Mouse (Mus musculus): ENCODE results near the gene Madd. TPM values are rescaled to one million over a fixed set of nuclear protein-coding genes. Genes with fewer than 3 reads are reported as not detected.
"Not testable (repeated sequence)": the region's sequence is repeated elsewhere in the genome, so short reads cannot be mapped to it uniquely, and the experiment has no call there.

The Madd gene
- polyA plus RNA-seq, 2 experiments from 2014 or later: 55.5 to 64.8 TPM

DNA sequence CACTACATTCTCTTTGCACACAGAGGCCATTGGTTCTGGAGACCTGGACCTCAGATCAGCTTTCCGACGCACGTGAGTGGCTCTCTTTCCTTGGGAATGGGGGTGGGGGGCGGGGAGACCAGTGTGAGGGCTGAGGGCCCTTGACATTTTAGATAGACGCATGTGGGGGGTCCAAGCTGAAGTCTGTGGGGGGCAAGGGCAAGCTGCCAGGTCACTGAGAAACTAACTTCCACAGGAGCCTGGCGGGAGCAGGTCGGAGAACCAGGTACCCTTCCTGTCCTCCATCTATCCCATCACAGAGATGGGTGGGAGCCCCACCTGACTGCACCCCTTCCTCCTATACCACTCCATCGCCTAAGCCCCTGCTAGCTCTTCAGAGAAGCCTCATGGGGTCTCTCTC is 62.1 kb downstream of the Madd start:
- ATAC-seq: no peak

DNA sequence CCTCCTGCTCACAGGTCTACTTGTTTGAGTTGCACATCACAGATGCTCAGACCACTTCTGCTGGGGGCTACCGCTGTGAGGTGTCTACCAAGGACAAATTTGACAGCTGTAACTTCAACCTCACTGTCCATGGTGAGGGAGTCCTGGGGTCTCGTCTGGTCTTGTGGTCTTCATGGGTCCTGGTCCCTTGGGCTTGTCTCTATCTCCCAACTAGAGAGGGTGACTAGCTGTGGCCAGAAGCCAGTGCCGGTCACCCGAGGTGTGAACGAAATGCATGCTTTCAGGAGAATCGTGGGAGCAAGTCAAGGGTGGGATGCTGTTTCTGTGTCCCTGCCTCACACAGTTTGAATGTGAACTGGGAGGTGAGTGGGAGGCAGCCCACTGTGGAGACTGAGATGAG is 62.6 kb downstream of the Madd start:
- no peak for ATAC-seq

DNA sequence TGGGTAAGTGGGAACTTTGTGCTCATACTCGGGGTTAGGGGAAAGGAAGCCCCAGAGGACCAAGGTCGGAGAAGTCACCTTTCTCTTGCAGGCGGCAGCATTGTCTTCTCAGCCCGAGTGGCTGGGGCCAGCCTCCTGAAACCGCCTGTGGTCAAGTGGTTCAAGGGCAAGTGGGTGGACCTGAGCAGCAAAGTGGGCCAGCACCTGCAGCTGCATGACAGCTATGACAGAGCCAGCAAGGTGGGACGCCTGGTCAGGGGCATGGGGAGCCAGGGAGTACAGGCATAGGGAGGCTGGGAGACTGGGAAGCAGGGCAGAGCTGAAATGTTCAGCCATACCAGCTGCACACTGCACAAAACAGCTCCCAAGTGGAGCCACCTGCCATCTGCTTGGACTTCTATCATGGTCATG is 63.4 kb downstream of the Madd start:
- ATAC-seq: no peak

DNA sequence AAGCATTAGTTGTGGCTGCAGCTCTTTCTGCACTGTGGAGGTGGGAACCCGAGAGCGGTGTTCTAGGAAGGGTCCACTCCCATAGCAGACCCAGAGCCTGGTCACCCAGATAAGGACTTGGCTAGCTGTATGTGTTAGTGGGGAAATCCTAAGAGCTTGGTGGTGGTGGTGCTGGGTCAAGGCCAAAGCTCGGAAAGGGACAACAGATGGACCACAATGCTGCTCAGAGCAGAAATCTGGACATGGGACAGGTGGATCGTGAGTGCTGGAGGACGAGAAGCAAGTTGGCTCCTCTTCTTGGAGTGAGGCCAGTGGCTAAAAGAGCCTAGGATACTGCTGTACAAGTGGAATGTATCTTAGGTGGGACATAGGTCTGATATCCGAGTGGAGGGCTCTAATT is 64.1 kb downstream of the Madd start:
- ATAC-seq: no peak

DNA sequence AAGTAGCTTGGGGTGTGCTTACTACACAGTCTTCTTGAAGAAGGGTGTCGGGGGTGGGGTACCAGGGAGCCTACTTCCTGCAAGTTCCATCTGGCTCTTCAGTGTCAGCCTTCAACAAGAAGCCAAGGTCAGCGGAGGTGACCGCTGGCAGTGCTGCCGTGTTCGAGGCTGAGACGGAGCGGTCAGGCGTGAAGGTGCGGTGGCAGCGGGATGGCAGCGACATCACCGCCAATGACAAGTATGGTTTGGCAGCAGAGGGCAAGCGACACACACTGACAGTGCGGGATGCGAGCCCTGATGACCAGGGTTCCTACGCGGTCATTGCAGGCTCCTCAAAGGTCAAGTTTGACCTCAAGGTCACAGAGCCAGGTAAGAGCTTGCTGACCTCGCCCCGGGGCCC is 64.6 kb downstream of the Madd start:
- ATAC-seq: no peak

DNA sequence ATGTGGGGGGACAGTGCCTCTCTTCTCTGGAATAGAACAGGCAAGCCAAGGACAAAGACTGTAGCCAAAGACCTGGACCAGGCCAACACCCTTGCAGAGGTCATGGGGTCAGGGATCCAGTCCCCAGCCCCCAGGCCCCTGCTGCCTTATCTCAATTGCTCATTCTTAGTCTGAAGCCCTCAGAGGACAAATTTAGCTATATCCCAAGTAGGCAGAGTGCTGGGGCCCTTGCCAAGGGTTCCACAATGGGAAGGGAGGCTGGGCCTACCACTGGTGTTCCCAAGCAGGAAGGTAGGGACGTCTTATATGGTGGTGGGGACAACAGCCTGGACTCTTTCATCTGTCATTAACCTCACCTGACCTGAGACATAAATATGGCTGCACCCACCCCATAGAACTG is 65.0 kb downstream of the Madd start:
- no peak for ATAC-seq

DNA sequence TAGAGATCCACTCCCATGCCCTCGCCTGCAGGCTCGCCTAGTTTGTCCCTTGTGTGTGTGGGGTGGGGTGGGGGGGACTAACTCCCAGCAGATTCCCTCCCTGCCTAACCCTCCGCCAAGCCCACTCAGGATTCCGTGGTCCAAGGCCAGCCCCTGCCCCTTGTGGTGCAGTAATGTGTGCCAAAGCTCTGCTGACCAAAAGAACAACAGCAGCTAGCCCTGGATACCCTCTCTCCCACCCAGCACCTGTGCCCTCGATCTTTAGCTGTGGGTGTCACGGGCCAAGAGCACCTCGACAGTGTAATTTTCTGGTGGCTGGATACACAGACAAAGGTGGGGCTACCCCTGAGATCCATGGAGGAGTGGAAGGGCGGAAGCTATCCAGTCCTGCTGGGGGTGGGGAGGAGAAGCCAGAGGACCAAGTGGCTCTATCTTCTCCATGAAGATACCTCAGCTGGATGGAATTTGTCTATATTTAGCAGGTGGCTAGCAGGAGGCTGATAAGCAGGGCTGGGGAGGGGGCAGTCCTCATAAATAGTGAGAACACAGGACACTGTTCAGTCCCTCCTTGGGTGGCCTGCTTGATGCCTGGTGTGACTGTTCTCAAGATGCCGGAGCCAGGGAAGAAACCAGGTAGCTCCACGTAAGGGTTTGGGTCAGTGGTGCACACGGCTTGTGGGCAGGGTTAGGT is 65.9 kb downstream of the Madd start, which contains the start of gene Mybpc3:
Mybpc3 (plus strand) TSS at position 560 of the 691 bp plus-strand sequence.
- ATAC-seq: no peak

DNA sequence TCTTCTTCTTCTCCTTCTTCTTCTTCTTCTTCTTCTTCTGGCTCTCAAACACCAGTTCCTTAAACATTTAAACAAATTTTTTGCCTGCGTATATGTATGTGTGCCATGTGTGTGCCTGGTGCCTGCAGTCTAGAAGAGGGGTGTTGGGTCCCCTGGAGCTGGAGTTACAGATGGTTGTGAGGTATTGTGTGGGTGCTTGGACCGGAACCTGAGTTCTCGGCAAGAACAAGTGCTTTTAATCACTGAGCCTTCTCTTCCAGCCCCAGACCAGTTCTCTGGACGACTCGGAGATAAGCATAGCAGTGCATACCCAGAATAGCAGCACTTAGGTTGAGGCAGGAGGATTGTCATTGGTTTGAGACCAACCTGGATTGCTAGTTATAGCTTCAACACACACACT is 66.8 kb downstream of the Madd start:
- ATAC-seq: no peak

DNA sequence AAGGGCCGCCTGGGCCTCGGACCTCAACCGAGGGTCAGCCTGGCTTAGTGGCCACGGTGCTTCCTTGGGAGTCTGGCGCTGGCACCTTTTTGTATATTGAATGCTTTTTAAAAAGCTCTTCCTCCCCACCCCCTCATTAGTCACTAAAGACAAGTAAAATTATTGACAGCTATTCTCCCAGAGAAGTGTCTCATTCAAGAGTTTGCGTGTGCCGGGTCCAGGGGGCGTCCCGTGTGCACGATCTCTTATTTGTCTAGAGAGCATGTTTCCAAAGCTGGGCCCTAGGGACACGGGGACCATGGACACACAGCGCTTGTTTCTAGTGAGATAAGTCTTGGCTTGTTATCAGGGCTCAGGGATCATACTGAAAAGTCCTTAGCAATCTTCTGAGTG is 68.1 kb downstream of the Madd start:
- no peak for ATAC-seq

DNA sequence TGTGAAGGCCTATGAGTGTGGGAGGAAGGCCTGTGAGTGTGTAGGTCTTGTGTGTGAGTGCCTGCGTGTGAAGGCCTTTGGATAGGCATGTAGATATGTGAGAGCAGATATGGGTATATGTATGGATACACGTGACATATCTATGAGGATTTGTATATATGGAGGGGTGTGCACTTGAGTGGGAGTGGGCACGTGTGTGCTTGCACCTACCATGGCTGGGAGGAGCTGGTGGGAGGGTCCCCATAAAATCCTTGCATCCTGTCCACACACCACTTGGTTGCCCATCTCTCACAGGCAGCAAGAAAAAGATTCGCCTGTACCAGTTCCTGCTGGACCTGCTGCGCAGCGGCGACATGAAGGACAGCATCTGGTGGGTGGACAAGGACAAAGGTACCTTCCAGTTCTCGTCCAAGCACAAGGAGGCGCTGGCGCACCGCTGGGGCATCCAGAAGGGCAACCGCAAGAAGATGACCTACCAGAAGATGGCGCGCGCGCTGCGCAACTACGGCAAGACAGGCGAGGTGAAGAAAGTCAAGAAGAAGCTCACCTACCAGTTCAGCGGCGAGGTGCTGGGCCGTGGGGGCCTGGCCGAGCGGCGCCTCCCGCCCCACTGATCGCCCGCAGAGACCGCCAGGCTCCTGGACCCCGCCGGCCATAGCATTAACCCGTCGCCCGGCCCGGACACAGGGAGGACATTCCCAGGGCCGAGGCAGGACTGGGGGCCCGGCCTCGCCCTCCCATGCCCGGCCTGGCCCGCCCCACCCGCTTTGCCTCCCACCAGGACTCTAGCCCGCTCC is 68.7 kb downstream of the Madd start:
- ATAC-seq: no peak

DNA sequence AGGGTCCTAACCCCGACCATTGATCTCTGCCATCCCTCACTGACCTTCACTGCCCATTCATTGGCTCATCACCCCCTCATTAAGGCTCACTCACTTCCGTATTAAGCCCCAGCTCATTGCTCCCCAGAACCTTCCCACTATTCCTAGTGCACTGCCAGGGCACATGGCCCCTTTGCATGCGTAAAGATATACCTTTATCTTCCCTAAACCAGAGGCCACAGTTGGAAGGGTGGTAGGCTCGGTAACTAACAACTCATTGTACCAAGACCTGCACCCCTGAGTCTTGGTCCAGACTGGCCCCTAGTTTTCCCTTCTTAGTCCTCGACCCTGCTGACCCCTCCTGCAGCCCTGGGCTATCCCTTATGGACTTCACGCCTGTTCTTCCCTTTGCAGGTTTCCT is 69.8 kb downstream of the Madd start:
- ATAC-seq: no peak

DNA sequence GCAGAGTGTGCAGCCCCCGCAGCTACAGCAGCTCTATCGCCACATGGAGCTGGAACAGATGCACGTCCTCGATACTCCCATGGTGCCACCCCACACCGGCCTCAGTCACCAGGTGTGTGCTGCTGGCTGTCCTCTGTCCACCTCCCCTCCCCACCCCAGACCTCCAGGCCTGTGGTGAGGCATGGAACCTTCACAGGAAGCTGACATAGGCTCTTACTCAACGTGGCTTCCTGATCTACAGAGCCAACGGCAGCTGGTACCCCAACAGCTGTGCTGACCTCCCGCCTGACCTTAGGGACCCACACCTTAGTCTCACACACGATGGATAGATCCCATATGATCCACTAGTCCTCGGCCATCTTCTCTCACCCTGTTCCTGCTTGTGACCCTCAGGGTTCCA is 70.3 kb downstream of the Madd start:
- no peak for ATAC-seq

DNA sequence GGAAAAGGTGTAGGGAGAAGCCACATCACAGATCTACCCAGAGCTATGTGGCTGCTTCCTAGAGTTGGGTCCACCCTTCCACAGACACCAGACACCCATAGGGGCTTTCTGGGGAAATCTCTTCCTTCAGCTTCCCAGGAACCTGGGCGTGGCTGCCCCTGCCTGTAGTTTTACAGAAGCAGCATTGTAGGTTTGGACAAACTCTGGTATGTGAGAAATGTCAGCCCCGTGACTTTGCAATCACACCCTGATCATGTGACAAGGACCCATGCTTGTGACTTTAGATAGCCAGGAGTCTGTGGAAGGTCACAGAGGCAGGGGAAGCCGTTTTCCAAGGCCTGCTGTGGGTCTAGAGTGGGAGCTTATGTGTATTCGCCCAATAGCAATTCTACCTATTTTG is 71.1 kb downstream of the Madd start:
- ATAC-seq: no peak

DNA sequence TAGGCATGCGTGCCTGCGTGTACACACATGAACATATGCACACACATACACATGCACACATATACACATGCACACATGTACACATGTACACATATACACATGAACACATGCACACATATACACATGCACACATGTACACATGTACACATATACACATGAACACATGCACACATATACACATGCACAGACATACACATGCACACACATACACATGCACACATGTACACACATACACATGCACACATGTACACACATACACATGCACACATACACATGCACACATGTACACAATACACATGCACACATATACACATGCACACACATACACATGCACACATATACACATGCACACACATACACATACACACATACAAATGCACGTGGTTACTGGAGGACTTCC is 71.8 kb downstream of the Madd start:
- ATAC-seq: not testable (repeated sequence)

DNA sequence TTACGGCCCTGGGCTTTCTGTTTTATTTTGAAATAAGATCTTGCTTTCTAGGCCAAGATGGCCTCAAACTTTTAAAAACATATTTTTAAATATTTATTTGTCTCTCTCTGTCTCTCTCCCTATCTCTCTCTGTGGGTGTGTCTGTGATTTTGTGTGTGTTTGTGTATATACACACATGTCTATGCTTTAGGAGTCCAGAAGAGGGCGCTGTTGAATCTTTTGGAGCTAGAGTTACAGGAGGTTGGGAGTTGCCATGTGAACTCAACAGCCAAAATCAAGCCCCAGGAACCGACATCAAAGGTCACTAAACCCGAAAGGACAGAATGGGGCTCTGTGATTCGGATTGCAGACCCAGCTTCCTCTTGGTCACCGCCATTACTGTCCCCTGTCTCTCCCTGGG is 73.2 kb downstream of the Madd start:
- no peak for ATAC-seq

DNA sequence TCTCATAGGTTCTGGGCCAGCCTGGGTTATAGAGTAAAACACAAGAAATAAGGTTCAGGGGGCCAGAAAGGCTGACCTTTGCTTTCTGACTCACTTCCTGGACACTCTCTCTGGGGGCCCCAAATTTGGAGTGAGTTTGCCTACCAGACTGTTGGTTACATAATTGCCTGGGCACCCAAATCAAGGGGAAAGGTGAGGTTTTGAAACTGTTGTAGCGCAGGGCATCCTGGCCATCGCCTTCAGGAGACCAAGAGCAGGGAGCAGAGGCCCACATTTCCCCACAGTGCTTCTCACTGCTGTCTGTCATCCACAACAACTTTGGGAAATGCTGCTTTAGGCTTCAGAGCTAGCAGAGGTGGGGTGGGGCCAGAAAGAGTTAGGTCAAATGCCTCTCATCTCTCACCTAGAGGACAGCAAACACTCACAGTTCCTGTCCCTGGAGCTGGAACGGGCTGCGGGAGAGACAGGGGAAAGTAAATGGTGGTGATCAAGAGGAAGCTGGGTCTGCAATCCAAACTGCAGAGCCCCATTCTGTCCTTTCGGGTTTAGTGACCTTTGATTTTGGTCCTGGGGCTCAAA is 73.7 kb downstream of the Madd start:
- no peak for ATAC-seq

DNA sequence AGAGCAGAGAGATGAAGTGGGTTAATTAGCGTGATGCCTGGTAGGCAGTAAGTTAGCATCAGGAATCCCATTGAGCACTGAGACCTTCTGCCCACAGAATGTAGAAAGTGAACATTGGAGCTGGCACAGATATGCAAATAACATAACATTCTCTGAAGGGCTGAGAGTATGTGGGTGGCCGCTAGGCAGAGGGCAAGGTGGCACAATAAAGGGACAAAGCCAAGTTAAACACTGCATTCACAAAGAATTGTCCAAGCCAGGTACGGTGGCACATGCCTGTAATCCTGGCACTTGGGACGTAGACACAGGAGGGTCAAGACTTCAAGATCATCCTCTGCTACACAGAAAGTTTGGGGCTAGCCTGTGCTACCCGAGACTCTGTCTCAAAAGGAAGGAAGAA is 74.4 kb downstream of the Madd start:
- no peak for ATAC-seq

DNA sequence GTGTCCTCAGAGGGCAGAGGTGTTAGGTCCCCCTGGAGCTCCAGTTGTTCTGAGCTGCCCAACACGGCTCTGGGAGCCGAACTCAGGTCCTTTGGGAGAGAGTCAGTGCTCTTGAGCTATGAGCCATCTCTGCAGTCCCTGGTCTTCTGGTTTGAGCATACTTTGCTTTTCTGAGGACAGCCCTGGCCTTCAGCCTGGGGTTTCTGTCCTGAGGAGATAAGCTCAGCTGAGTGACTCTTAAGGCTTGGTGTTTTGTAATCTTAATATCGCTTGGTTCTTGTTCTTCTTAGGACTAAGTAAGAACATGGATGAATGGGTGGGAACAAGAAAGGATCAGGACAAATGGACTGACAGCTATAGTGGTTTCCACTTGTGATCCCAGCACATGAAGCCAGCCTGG is 75.5 kb downstream of the Madd start:
- ATAC-seq: no peak

DNA sequence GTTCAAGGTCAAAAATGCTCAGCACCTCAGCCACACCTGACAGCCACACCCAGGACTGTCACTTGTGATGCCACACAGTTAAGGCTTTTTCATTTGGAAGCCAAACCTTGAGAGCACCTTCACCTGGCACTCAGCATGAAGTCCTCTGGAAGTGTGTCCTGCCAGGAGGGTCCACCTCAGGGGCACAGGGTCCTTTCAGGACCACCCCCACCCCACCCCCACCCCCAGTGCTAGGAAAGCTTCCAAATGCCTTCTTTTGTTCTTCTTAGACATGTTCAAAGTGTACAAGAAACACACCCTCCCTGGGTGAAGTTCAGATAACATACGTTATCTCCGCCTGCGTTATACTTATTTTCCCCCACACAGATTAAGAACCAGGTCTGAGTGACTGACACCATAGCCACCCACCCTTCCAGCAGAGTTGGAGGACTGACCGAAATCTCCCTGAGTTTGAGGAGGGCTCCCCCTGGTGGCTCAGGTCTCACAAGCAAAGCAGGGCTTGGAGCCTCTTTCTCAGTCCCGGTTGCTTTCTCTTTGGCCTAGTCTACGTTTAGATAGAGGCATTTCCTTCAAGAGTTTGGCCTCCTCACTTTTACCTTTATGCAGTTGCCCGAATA is 82.4 kb downstream of the Madd start:
- peak; percentile 93 for ATAC-seq

DNA sequence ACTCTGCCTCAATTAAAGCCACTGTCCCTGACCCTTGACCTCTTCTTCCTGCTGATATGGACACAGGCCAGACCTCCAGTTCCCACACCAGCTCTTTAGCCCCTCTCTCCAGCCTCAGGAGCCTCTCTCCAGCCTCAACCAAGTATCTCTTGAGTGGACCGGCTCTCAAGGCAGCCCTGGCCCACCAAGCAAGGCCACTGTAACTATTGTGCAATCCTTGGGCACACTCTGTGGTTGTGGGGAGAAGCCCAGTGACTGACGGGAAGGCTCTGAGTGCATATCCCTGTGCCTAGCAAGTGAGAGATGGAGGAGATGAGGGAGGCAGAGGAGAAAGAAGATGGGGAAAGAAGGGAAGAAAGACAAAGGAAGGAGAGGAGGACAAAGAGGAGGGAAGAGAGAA is 85.5 kb downstream of the Madd start:
- no peak for ATAC-seq

DNA sequence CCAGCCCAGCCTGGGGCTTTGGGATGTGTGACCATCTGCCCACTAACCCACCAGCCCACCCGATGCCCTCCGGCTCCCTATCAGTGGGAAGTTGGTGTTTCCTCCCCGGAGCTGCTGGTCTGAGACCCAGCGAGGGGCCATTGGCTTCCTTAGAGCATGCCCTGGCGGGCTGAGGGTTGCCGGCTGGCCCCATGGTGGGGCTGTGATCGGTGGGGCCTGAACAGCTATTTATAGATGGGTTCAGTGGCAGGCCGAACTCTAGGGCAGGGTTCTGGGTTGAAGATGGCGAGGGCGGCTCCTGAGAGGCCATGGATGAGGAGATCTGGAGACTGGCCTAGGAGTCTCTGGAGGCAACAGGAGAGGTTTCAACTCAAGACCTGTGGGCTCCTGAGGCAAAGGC is 86.6 kb downstream of the Madd start:
- ATAC-seq: no peak

DNA sequence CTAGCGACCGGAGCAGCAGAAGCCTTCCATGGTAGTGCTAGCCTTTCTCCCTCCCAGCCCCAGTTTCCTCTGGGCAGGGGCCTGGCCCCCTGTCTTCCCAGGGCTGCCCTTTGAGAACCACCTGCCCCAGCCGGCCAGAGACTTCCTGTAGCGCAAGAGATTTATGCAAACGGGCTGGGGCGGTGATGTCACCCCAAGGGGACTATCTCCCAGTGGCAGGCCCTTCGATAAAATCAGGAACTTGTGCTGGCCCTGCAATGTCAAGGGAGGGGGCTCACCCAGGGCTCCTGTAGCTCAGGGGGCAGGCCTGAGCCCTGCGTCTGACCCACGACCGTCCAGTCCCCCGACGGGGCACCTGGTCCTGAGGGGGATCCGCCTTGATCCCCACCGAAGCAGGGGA is 87.1 kb downstream of the Madd start:
- ATAC-seq: no peak

DNA sequence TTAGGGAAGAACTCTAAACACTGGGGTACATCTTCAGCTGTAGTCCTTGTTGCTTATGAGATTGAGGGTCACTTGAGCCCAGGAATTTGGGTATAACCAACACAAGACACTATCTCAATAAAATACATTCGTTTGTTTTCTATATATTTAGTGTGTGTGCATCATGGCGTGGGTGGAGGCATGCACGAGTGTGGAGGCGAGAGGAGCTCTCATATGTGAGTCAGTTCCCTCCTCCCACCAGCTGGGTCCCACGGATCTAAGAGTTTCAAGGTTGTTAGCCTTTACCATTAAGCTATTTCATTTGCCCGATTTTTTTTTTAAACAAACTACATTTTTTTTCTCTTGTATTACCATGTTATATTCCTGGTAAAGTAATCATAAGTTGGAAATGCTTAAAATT is 92.8 kb downstream of the Madd start:
- ATAC-seq: no peak

DNA sequence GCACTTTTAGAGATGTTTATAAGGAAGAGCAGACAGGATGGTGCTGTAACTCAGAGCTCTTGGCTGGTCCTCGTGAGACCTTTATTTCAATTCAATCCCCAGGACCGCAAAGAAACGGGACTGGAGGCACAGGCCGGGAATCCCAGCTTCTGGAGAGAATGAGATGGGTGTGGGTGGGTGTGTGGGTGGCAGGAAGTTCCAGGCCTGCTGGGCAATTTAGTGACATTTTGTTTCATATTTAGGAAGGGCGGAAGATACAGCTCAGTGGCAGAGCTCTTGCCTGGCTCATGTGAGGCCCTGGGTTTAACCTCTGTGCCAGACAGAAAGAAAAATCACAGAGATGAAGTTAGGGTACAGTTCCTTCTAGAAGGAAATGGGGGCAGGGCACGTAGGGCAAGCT is 93.4 kb downstream of the Madd start:
- no peak for ATAC-seq
